14 mouse cellular contexts compared by ENCODE assay signal in genomic region chr7:139130361-139130760, GRCm38 (mm10). TPM values are rescaled to one million over a fixed set of nuclear protein-coding genes. Genes with fewer than 3 reads are reported as not detected.
A peak's percentile ranks its signal among the peaks of the same experiment; 100 is the strongest.
DNase-seq lines count a peak whose midpoint lies in the region; ATAC-seq lines count a peak whose summit lies in the region.
"Had no signal": no experiment of that assay in that cellular context is flagged by ENCODE, and none has a peak within 500 bp of the region (broad histone marks: within the 10 kb centered on the region; RNA-seq: fewer than 3 reads in every experiment).

No protein-coding gene starts in this region.

- H3K9ac ChIP-seq in hindbrain, embryonic 11.5 days (ENCODE audit: low read depth, low read length), result 0 out of 2 replicates have a peak overlapping the region, but pooled peaks have one; percentile 15
- H3K9ac ChIP-seq in hindbrain, embryonic 12.5 days, result no peak overlapping the region
- no peak overlapping the region for H3K9ac ChIP-seq in kidney, embryonic 14.5 days (ENCODE audit: low read depth, low read length)
- H3K9ac ChIP-seq: liver, embryonic 12.5 days had no signal

- 47% methylated on average over 6 of the region's 6 CpGs for WGBS in hindbrain, embryonic 11.5 days
- WGBS in hindbrain, embryonic 12.5 days, result 33% methylated on average over 6 of the region's 6 CpGs
- WGBS in limb, embryonic 10.5 days, result 49% methylated on average over 6 of the region's 6 CpGs
- 26% methylated on average over 6 of the region's 6 CpGs for WGBS in kidney, embryonic 14.5 days

- H3K4me1 ChIP-seq in hindbrain, embryonic 11.5 days (replicated peaks; ENCODE audit: control insufficient read depth, insufficient read depth, low read length), result peaks cover 4% of the 10 kb centered on the region
- peaks cover 23% of the 10 kb centered on the region for H3K4me1 ChIP-seq in hindbrain, embryonic 12.5 days
- H3K4me1 ChIP-seq in limb, embryonic 10.5 days, result peaks cover 36% of the 10 kb centered on the region
- H3K4me1 ChIP-seq in kidney, embryonic 14.5 days (ENCODE audit: control insufficient read depth, insufficient read depth, low read length), result peaks cover 7% of the 10 kb centered on the region
- H3K4me1 ChIP-seq: liver, embryonic 12.5 days had no signal

- no peak overlapping the region for H3K4me3 ChIP-seq in hindbrain, embryonic 11.5 days (ENCODE audit: low read depth, low read length)
- H3K4me3 ChIP-seq in hindbrain, embryonic 12.5 days, result no peak overlapping the region
- no peak overlapping the region for H3K4me3 ChIP-seq in limb, embryonic 10.5 days
- no peak overlapping the region for H3K4me3 ChIP-seq in kidney, embryonic 14.5 days (ENCODE audit: low read length)
- H3K4me3 ChIP-seq: liver, embryonic 12.5 days had no signal

- H3K27ac ChIP-seq in hindbrain, embryonic 11.5 days (ENCODE audit: low read depth, low read length), result 0 out of 2 replicates have a peak overlapping the region, but pooled peaks have one; percentile 17
- H3K27ac ChIP-seq in hindbrain, embryonic 12.5 days, result no peak overlapping the region
- peak overlapping the region; percentile 10; the same call in 1 of the 2 replicates for H3K27ac ChIP-seq in limb, embryonic 10.5 days
- H3K27ac ChIP-seq in kidney, embryonic 14.5 days (ENCODE audit: low read depth, low read length), result no peak overlapping the region
- H3K27ac ChIP-seq: liver, embryonic 12.5 days had no signal

- no peaks in the 10 kb centered on the region for H3K36me3 ChIP-seq in hindbrain, embryonic 11.5 days (ENCODE audit: control insufficient read depth, insufficient read depth, low read length)
- no peaks in the 10 kb centered on the region for H3K36me3 ChIP-seq in hindbrain, embryonic 12.5 days
- H3K36me3 ChIP-seq in limb, embryonic 10.5 days, result no peaks in the 10 kb centered on the region
- no peaks in the 10 kb centered on the region for H3K36me3 ChIP-seq in kidney, embryonic 14.5 days (ENCODE audit: control insufficient read depth, insufficient read depth, low read length)
- H3K36me3 ChIP-seq: liver, embryonic 12.5 days had no signal

- no peak for ATAC-seq in hindbrain, embryonic 11.5 days (ENCODE audit: low FRiP score)
- no peak for ATAC-seq in hindbrain, embryonic 12.5 days (ENCODE audit: low FRiP score)
- peak; percentile 41 for ATAC-seq in activated CD4-positive, CD25-positive, alpha-beta regulatory T cell, adult 4 months
- no peak for ATAC-seq in kidney, embryonic 14.5 days (ENCODE audit: low FRiP score, low TSS enrichment)
- ATAC-seq: liver, embryonic 12.5 days; Patski had no signal

- no peak for DNase-seq in hindbrain, embryonic 11.5 days (ENCODE audit: low spot score)
- peak; percentile 33 for DNase-seq in 3T3-L1 (ENCODE audit: low read depth, low spot score)
- no peak for DNase-seq in limb, embryonic 10.5 days (ENCODE audit: low spot score)
- DNase-seq in cerebellum, postnatal 36 days, result no peak
- DNase-seq in spleen, adult 18-20 months, result no peak
- DNase-seq: adrenal gland, postnatal 10 days; gastrocnemius, postnatal 25 days; kidney, postnatal 36 days; lung, postnatal 10 days had no signal

- no peaks in the 10 kb centered on the region for H3K27me3 ChIP-seq in hindbrain, embryonic 11.5 days (ENCODE audit: control insufficient read depth, insufficient read depth, low read length)
- H3K27me3 ChIP-seq in hindbrain, embryonic 12.5 days, result no peaks in the 10 kb centered on the region; the same call in 1 of the 2 replicates
- no peaks in the 10 kb centered on the region for H3K27me3 ChIP-seq in limb, embryonic 10.5 days (ENCODE audit: low read depth, poor library complexity, severe bottlenecking)
- no peaks in the 10 kb centered on the region for H3K27me3 ChIP-seq in kidney, embryonic 14.5 days (ENCODE audit: control insufficient read depth, insufficient read depth, low read length)
- H3K27me3 ChIP-seq: liver, embryonic 12.5 days had no signal

- no peaks in the 10 kb centered on the region for H3K9me3 ChIP-seq in hindbrain, embryonic 11.5 days (ENCODE audit: control insufficient read depth, low read length)
- H3K9me3 ChIP-seq in hindbrain, embryonic 12.5 days (replicated peaks), result no peaks in the 10 kb centered on the region
- H3K9me3 ChIP-seq in limb, embryonic 10.5 days (replicated peaks), result no peaks in the 10 kb centered on the region
- H3K9me3 ChIP-seq in kidney, embryonic 14.5 days (ENCODE audit: control insufficient read depth, low read length), result no peaks in the 10 kb centered on the region
- H3K9me3 ChIP-seq: liver, embryonic 12.5 days had no signal

- H3K4me2 ChIP-seq in hindbrain, embryonic 11.5 days (replicated peaks; ENCODE audit: low read depth, low read length), result no peak overlapping the region
- no peak overlapping the region for H3K4me2 ChIP-seq in hindbrain, embryonic 12.5 days (replicated peaks)
- no peak overlapping the region for H3K4me2 ChIP-seq in kidney, embryonic 14.5 days (replicated peaks; ENCODE audit: low read depth, low read length)
- H3K4me2 ChIP-seq: liver, embryonic 12.5 days had no signal

RNA-seq across cellular contexts. Expression of gene Dpysl4, which starts 44.6 kb away (rescaled TPM):
- 231 and 251 TPM in 2 replicates for polyA plus RNA-seq in hindbrain, embryonic 11.5 days (2014; fragmentation: Nextera tagmentation; extraction: Ambion mirVana)
- 269 TPM in 2 replicates for polyA plus RNA-seq in hindbrain, embryonic 12.5 days (2016; fragmentation: Nextera tagmentation; extraction: Ambion mirVana)
- not detected for polyA plus RNA-seq in activated CD4-positive, CD25-positive, alpha-beta regulatory T cell, adult 4 months (2017; shearing (Covaris generic))
- polyA plus RNA-seq in limb, embryonic 10.5 days (2016; fragmentation: Nextera tagmentation; extraction: Ambion mirVana), result 19.6 and 32.8 TPM in 2 replicates
- 17.5 and 21.6 TPM in 2 replicates for polyA plus RNA-seq in kidney, embryonic 14.5 days (2014; fragmentation: Nextera tagmentation; extraction: Ambion mirVana)
- polyA plus RNA-seq: Patski had no signal

Comparison
In these comparisons a context has a peak if more than half of its experiments do, and no peak if none do; other contexts are left out.
1. H3K27ac ChIP-seq: peak in hindbrain, embryonic 11.5 days (single experiment) and limb, embryonic 10.5 days (single experiment); none in hindbrain, embryonic 12.5 days (single experiment) and kidney, embryonic 14.5 days (single experiment).
2. RNA of gene Dpysl4, which starts 44.6 kb away (polyA plus RNA-seq): 269 TPM in hindbrain, embryonic 12.5 days, 231 to 251 TPM in hindbrain, embryonic 11.5 days, 19.6 to 32.8 TPM in limb, embryonic 10.5 days and 17.5 to 21.6 TPM in kidney, embryonic 14.5 days; not detected in activated CD4-positive, CD25-positive, alpha-beta regulatory T cell, adult 4 months; every median in the first group is over 10 times any median in the second.